Mouse (Mus musculus): ENCODE results near the gene Hist1h1c. TPM values are rescaled to one million over a fixed set of nuclear protein-coding genes. Genes with fewer than 3 reads are reported as not detected.
"Not testable (repeated sequence)": the region's sequence is repeated elsewhere in the genome, so short reads cannot be mapped to it uniquely, and the experiment has no call there.

Gene Hist1h1c
- total RNA-seq, 2 experiments from 2014 or later, result 152 to 577 TPM

- ATAC-seq (replicated peaks; ENCODE audit: low FRiP score, low TSS enrichment, poor library complexity, severe bottlenecking), result peak; percentile 73
These were observed 28.1 kb upstream of the Hist1h1c start, which contains the start of gene Hfe for GRCm38 (mm10) chr13:23710374-23711089. Hfe (minus strand) TSS chr13:23710854.

- ATAC-seq (replicated peaks; ENCODE audit: low FRiP score, low TSS enrichment, poor library complexity, severe bottlenecking), result no peak
These were observed 22.2 kb upstream of the Hist1h1c start for GRCm38 (mm10) chr13:23716261-23717042.

GRCm38 (mm10) chr13:23717176-23717575, 21.4 kb upstream of the Hist1h1c start:
- ATAC-seq (replicated peaks; ENCODE audit: low FRiP score, low TSS enrichment, poor library complexity, severe bottlenecking), result no peak

GRCm38 (mm10) chr13:23717593-23718245, 20.9 kb upstream of the Hist1h1c start:
- ATAC-seq (replicated peaks; ENCODE audit: low FRiP score, low TSS enrichment, poor library complexity, severe bottlenecking), result not testable (repeated sequence)

GRCm38 (mm10) chr13:23724239-23724638, 14.4 kb upstream of the Hist1h1c start:
- peak; percentile 52; the same call in 1 of the 2 replicates for ATAC-seq (replicated peaks; ENCODE audit: low FRiP score, low TSS enrichment, poor library complexity, severe bottlenecking)

GRCm38 (mm10) chr13:23725213-23725612, 13.4 kb upstream of the Hist1h1c start:
- ATAC-seq (replicated peaks; ENCODE audit: low FRiP score, low TSS enrichment, poor library complexity, severe bottlenecking), result no peak

GRCm38 (mm10) chr13:23728472-23729191, 10.0 kb upstream of the Hist1h1c start:
- ATAC-seq (replicated peaks; ENCODE audit: low FRiP score, low TSS enrichment, poor library complexity, severe bottlenecking), result no peak

- ATAC-seq (replicated peaks; ENCODE audit: low FRiP score, low TSS enrichment, poor library complexity, severe bottlenecking), result no peak
These were observed 9.4 kb upstream of the Hist1h1c start for GRCm38 (mm10) chr13:23729192-23729525.

GRCm38 (mm10) chr13:23729706-23730105, 8.9 kb upstream of the Hist1h1c start:
- no peak for ATAC-seq (replicated peaks; ENCODE audit: low FRiP score, low TSS enrichment, poor library complexity, severe bottlenecking)

GRCm38 (mm10) chr13:23730479-23730878, 8.1 kb upstream of the Hist1h1c start:
- ATAC-seq (replicated peaks; ENCODE audit: low FRiP score, low TSS enrichment, poor library complexity, severe bottlenecking), result no peak

- peak; percentile 75; the same call in 1 of the 2 replicates for ATAC-seq (replicated peaks; ENCODE audit: low FRiP score, low TSS enrichment, poor library complexity, severe bottlenecking)
These were observed 6.3 kb upstream of the Hist1h1c start for GRCm38 (mm10) chr13:23732156-23732804.

GRCm38 (mm10) chr13:23737091-23737490, 1.5 kb upstream of the Hist1h1c start:
- no peak for ATAC-seq (replicated peaks; ENCODE audit: low FRiP score, low TSS enrichment, poor library complexity, severe bottlenecking)

- ATAC-seq (replicated peaks; ENCODE audit: low FRiP score, low TSS enrichment, poor library complexity, severe bottlenecking), result no peak
These were observed 567 bp upstream of the Hist1h1c start for GRCm38 (mm10) chr13:23738041-23738440.

- peak; percentile 81 for ATAC-seq (replicated peaks; ENCODE audit: low FRiP score, low TSS enrichment, poor library complexity, severe bottlenecking)
These were observed 687 bp downstream of the Hist1h1c start for GRCm38 (mm10) chr13:23739069-23739921.

GRCm38 (mm10) chr13:23739922-23740252, 1.3 kb downstream of the Hist1h1c start:
- no peak; the same call in 1 of the 2 replicates for ATAC-seq (replicated peaks; ENCODE audit: low FRiP score, low TSS enrichment, poor library complexity, severe bottlenecking)

- no peak for ATAC-seq (replicated peaks; ENCODE audit: low FRiP score, low TSS enrichment, poor library complexity, severe bottlenecking)
These were observed 1.7 kb downstream of the Hist1h1c start for GRCm38 (mm10) chr13:23740256-23740840.

GRCm38 (mm10) chr13:23740910-23741309, 2.3 kb downstream of the Hist1h1c start:
- ATAC-seq (replicated peaks; ENCODE audit: low FRiP score, low TSS enrichment, poor library complexity, severe bottlenecking), result no peak

GRCm38 (mm10) chr13:23742007-23742406, 3.4 kb downstream of the Hist1h1c start:
- no peak for ATAC-seq (replicated peaks; ENCODE audit: low FRiP score, low TSS enrichment, poor library complexity, severe bottlenecking)

Data from megakaryocyte-erythroid progenitor cell, adult 5-6 weeks (primary cell).